Mouse (Mus musculus) MEL (cell line): ENCODE results near the gene Erc2. TPM values are rescaled to one million over a fixed set of nuclear protein-coding genes. Genes with fewer than 3 reads are reported as not detected.

ENCODE experiments used
- DNase-seq: peaks from one replicate; pipeline ENCODE4 v3.0.0; 2011; ENCODE audit warnings: low read depth, low spot score
- H3K27ac ChIP-seq: 2 replicates; pipeline ENCODE4 v1.5.1; 2012; ENCODE audit warnings: low read depth, mild to moderate bottlenecking, control low read depth, low read length, moderate library complexity; ENCODE audit not compliant: control insufficient read depth
- H3K27me3 ChIP-seq, 2 experiments: fragments of 150-350 bp in 1 of 2; sonication (generic) in 1 of 2; 2 replicates each; pipeline ENCODE4 v1.6.1; 2012; ENCODE audit warnings: low read length in 2 of 2, mild to moderate bottlenecking in 2 of 2, improper control_type of control experiment in 1 of 2, moderate library complexity in 1 of 2; ENCODE audit not compliant: insufficient read depth in 2 of 2, control insufficient read depth in 1 of 2
- H3K36me3 ChIP-seq, 2 experiments: 2 replicates each; pipeline ENCODE4 v1.6.1; 2012 to 2014; ENCODE audit warnings: low read length in 2 of 2, improper control_type of control experiment in 1 of 2, inconsistent platforms in 1 of 2, mild to moderate bottlenecking in 1 of 2; ENCODE audit not compliant: insufficient read depth in 2 of 2, control insufficient read depth in 1 of 2
- H3K4me1 ChIP-seq, 2 experiments: fragments of 150-350 bp in 1 of 2; sonication (generic) in 1 of 2; 2 replicates each; pipeline ENCODE4 v1.6.1; 2012; ENCODE audit warnings: low read length in 2 of 2, improper control_type of control experiment in 1 of 2, mild to moderate bottlenecking in 1 of 2; ENCODE audit not compliant: insufficient read depth in 2 of 2, control insufficient read depth in 1 of 2
- H3K4me3 ChIP-seq, 2 experiments: fragments of 150-350 bp in 1 of 2; sonication (generic) in 1 of 2; 2 replicates each; pipeline ENCODE4 v1.5.1; 2012; ENCODE audit warnings: low read depth in 2 of 2, low read length in 2 of 2, mild to moderate bottlenecking in 2 of 2, moderate library complexity in 2 of 2, control low read depth in 1 of 2, improper control_type of control experiment in 1 of 2; ENCODE audit not compliant: control insufficient read depth in 1 of 2, insufficient read depth in 1 of 2
- H3K79me2 ChIP-seq: 2 replicates; pipeline ENCODE4 v1.6.1; 2012; ENCODE audit warnings: mild to moderate bottlenecking, low read length, moderate library complexity; ENCODE audit not compliant: control insufficient read depth, poor library complexity, insufficient read depth
- H3K9ac ChIP-seq: 2 replicates; pipeline ENCODE4 v1.6.1; 2012; ENCODE audit warnings: low read depth, mild to moderate bottlenecking, control low read depth, low read length, moderate library complexity; ENCODE audit not compliant: control insufficient read depth, poor library complexity, severe bottlenecking
- H3K9me3 ChIP-seq: fragments of 150-350 bp; sonication (generic); replicated peaks from 2 replicates; pipeline ENCODE4 v1.6.1; 2012; ENCODE audit warnings: mild to moderate bottlenecking, low read length, improper control_type of control experiment, moderate library complexity; ENCODE audit not compliant: insufficient read depth
- BHLHE40 ChIP-seq: IDR thresholded peaks from 2 replicates; pipeline ENCODE4 v1.6.1; 2012; ENCODE audit warnings: low read depth, mild to moderate bottlenecking, inconsistent platforms, low read length, improper control_type of control experiment, borderline replicate concordance
- E2F4 ChIP-seq: IDR thresholded peaks from 2 replicates; pipeline ENCODE4 v1.6.1; 2011; ENCODE audit warnings: low read depth, low read length, improper control_type of control experiment, borderline replicate concordance
- GABPA ChIP-seq: IDR thresholded peaks from 2 replicates; pipeline ENCODE4 v1.6.1; 2012; ENCODE audit warnings: low read depth, mild to moderate bottlenecking, inconsistent platforms, low read length, improper control_type of control experiment, moderate library complexity
- JUND ChIP-seq: IDR thresholded peaks from 2 replicates; pipeline ENCODE4 v1.6.1; 2011; ENCODE audit warnings: low read depth, mild to moderate bottlenecking, improper control_type of control experiment, low read length
- KAT2A ChIP-seq: conservative IDR thresholded peaks from 2 replicates; pipeline ENCODE4 v1.6.1; 2012; ENCODE audit warnings: low read depth, low read length, improper control_type of control experiment, inconsistent platforms
- MAX ChIP-seq: IDR thresholded peaks from 2 replicates; pipeline ENCODE4 v1.6.1; 2011; ENCODE audit warnings: low read length, improper control_type of control experiment
- MEF2A ChIP-seq: IDR thresholded peaks from 2 replicates; pipeline ENCODE4 v1.6.1; 2014; ENCODE audit warnings: low read depth, mild to moderate bottlenecking, inconsistent platforms, low read length, improper control_type of control experiment; ENCODE audit not compliant: poor library complexity, insufficient replicate concordance, severe bottlenecking; ENCODE audit errors: extremely low read depth
- MXI1 ChIP-seq: IDR thresholded peaks from 2 replicates; pipeline ENCODE4 v1.6.1; 2011; ENCODE audit warnings: mild to moderate bottlenecking, low read depth, low read length, improper control_type of control experiment
- MYB ChIP-seq: IDR thresholded peaks from 2 replicates; pipeline ENCODE4 v1.6.1; 2011; ENCODE audit warnings: mild to moderate bottlenecking, low read depth, low read length, improper control_type of control experiment
- NRF1 ChIP-seq: IDR thresholded peaks from 2 replicates; pipeline ENCODE4 v1.6.1; 2014; ENCODE audit warnings: low read depth, mild to moderate bottlenecking, inconsistent platforms, low read length, improper control_type of control experiment, moderate library complexity; ENCODE audit not compliant: poor library complexity, insufficient read depth, severe bottlenecking
- POLR2A ChIP-seq, 2 experiments: IDR thresholded peaks; 2 replicates each; pipeline ENCODE4 v1.6.1; 2011 to 2012; ENCODE audit warnings: low read length in 2 of 2, mild to moderate bottlenecking in 2 of 2, control low read depth in 1 of 2, improper control_type of control experiment in 1 of 2, low read depth in 1 of 2, moderate library complexity in 1 of 2; ENCODE audit not compliant: control insufficient read depth in 1 of 2, insufficient read depth in 1 of 2, poor library complexity in 1 of 2
- POLR2AphosphoS5 ChIP-seq: IDR thresholded peaks from 2 replicates; pipeline ENCODE4 v1.6.1; 2012; ENCODE audit warnings: low read depth, borderline replicate concordance, mild to moderate bottlenecking, inconsistent platforms, low read length, moderate library complexity, mixed read lengths
- SIN3A ChIP-seq: IDR thresholded peaks from 2 replicates; pipeline ENCODE4 v1.6.1; 2012; ENCODE audit warnings: low read length, improper control_type of control experiment, inconsistent platforms
- SMC3 ChIP-seq: IDR thresholded peaks from 2 replicates; pipeline ENCODE4 v1.6.1; 2011; ENCODE audit warnings: low read depth, low read length, improper control_type of control experiment
- TAL1 ChIP-seq: IDR thresholded peaks from 2 replicates; pipeline ENCODE4 v1.6.1; 2012; ENCODE audit warnings: mild to moderate bottlenecking, inconsistent platforms, low read length, moderate library complexity, mixed read lengths
- TBP ChIP-seq: IDR thresholded peaks from 2 replicates; pipeline ENCODE4 v1.8.0; 2011; ENCODE audit warnings: low read depth, low read length, improper control_type of control experiment
- UBTF ChIP-seq: IDR thresholded peaks from 2 replicates; pipeline ENCODE4 v1.6.1; 2012; ENCODE audit warnings: low read depth, mild to moderate bottlenecking, inconsistent platforms, low read length, improper control_type of control experiment, moderate library complexity, borderline replicate concordance; ENCODE audit not compliant: insufficient read depth
- USF2 ChIP-seq, 2 experiments: IDR thresholded peaks; 2 replicates each; pipeline ENCODE4 v1.6.1; 2011 to 2012; ENCODE audit warnings: improper control_type of control experiment in 2 of 2, low read length in 2 of 2, borderline replicate concordance in 1 of 2, inconsistent platforms in 1 of 2, low read depth in 1 of 2, mild to moderate bottlenecking in 1 of 2; ENCODE audit not compliant: insufficient read depth in 1 of 2
- ZC3H11A ChIP-seq: IDR thresholded peaks from 2 replicates; pipeline ENCODE4 v1.6.1; 2012; ENCODE audit warnings: low read depth, mild to moderate bottlenecking, inconsistent platforms, low read length, improper control_type of control experiment
- polyA plus RNA-seq, 2 experiments: library from polyadenylated mRNA; stranded (reverse) in 1 of 2; unstranded in 1 of 2; fragments of >175 nt in 1 of 2; fragments of >200 nt in 1 of 2; gene quantifications; 2 replicates each; pipeline versions ENCODE4 v1.2.1 to v1.2.4; 2012; ENCODE audit warnings: low replicate concordance in 2 of 2, low read depth in 1 of 2; ENCODE audit not compliant: insufficient read length in 2 of 2, insufficient read depth in 1 of 2, missing spikeins in 1 of 2
- total RNA-seq: library from RNA; depleted of rRNA; stranded (reverse); fragments of 300-350 nt; gene quantifications from 2 replicates; pipeline ENCODE4 v1.2.3, GENCODE M21; 2012

The Erc2 gene
- total and polyA plus RNA-seq, 3 experiments = not detected

GRCm38 (mm10) chr14:27823048-27823447, 200.8 kb downstream of the Erc2 start:
- no peak for TF ChIP-seq GABPA
- no peak for TF ChIP-seq POLR2AphosphoS5
- TF ChIP-seq SMC3 = no peak
- no peak for TF ChIP-seq NRF1
- TF ChIP-seq TBP = no peak
- no peak for TF ChIP-seq UBTF
- TF ChIP-seq POLR2A (IDR thresholded peaks at IDR 0.05; ENCODE audit: control insufficient read depth in 1 of 2, insufficient read depth in 1 of 2, low read depth in 1 of 2, low read length in 2 of 2, poor library complexity in 1 of 2) = no peak
- TF ChIP-seq KAT2A = no peak
- no peak for TF ChIP-seq BHLHE40
- no peak for TF ChIP-seq MYB
- TF ChIP-seq JUND = no peak
- TF ChIP-seq ZC3H11A = no peak
- no peak for TF ChIP-seq MAX
- no peak for TF ChIP-seq SIN3A
- no peak for TF ChIP-seq E2F4
- TF ChIP-seq MEF2A = no peak
- no peak for TF ChIP-seq TAL1
- no peak for TF ChIP-seq MXI1
- no peaks in the 10 kb centered on the region for H3K27me3 ChIP-seq
- no peaks in the 10 kb centered on the region for H3K36me3 ChIP-seq
- H3K9me3 ChIP-seq = no peaks in the 10 kb centered on the region
- H3K27ac ChIP-seq = no peak overlapping the region
- no peaks in the 10 kb centered on the region for H3K79me2 ChIP-seq
- H3K4me3 ChIP-seq = no peak overlapping the region
- H3K9ac ChIP-seq = no peak overlapping the region
- DNase-seq = no peak
- H3K4me1 ChIP-seq = no peaks in the 10 kb centered on the region

GRCm38 (mm10) chr14:27823897-27824296, 201.7 kb downstream of the Erc2 start:
- Histone ChIP-seq H3K27me3 (no peaks in the 10 kb centered on the region), H3K4me3 (no peak overlapping the region), H3K9me3 (no peaks in the 10 kb centered on the region), H3K36me3 (no peaks in the 10 kb centered on the region), H3K27ac (no peak overlapping the region), H3K4me1 (no peaks in the 10 kb centered on the region), H3K9ac (no peak overlapping the region), H3K79me2 (no peaks in the 10 kb centered on the region)
- TF ChIP-seq NRF1 (no peak), USF2 (IDR thresholded peaks at IDR 0.05; ENCODE audit: borderline replicate concordance in 1 of 2, insufficient read depth in 1 of 2, low read depth in 1 of 2, low read length in 2 of 2) (no peak)
- DNase-seq = no peak
